Mouse (Mus musculus): Measurements from ENCODE around the gene Ttc3. TPM values are rescaled to one million over a fixed set of nuclear protein-coding genes. Genes with fewer than 3 reads are reported as not detected.

Gene Ttc3
- polyA plus RNA-seq, 1 experiment = 16.2 TPM

Other genes with a start within 250 kb of the Ttc3 start
- 1.7 TPM for gene Hlcs, start 57.0 kb upstream of the Ttc3 start, polyA plus RNA-seq (2012; fragmentation: generic; extraction: Trizol)
- 0.22 TPM for gene Ripply3, start 42.2 kb upstream of the Ttc3 start, polyA plus RNA-seq (2012; fragmentation: generic; extraction: Trizol)
- gene Pigp, start 1.2 kb downstream of the Ttc3 start, polyA plus RNA-seq (2012; fragmentation: generic; extraction: Trizol) = 32.9 TPM
- 50.3 TPM for gene Vps26c, start 156.2 kb downstream of the Ttc3 start, polyA plus RNA-seq (2012; fragmentation: generic; extraction: Trizol)
- 17.3 TPM for gene Dyrk1a, start 199.4 kb downstream of the Ttc3 start, polyA plus RNA-seq (2012; fragmentation: generic; extraction: Trizol)

All from C2C12 (cell line).